Mouse (Mus musculus): Measurements from ENCODE around the gene Gm3404. TPM values are rescaled to one million over a fixed set of nuclear protein-coding genes. Genes with fewer than 3 reads are reported as not detected.
A peak's percentile ranks its signal among the peaks of the same experiment; 100 is the strongest.
"Not testable (repeated sequence)": the region's sequence is repeated elsewhere in the genome, so short reads cannot be mapped to it uniquely, and the experiment has no call there.

Gene Gm3404
- not detected in 2 replicates for polyA plus RNA-seq (2015; fragmentation: Nextera tagmentation; extraction: Ambion mirVana)

DNA sequence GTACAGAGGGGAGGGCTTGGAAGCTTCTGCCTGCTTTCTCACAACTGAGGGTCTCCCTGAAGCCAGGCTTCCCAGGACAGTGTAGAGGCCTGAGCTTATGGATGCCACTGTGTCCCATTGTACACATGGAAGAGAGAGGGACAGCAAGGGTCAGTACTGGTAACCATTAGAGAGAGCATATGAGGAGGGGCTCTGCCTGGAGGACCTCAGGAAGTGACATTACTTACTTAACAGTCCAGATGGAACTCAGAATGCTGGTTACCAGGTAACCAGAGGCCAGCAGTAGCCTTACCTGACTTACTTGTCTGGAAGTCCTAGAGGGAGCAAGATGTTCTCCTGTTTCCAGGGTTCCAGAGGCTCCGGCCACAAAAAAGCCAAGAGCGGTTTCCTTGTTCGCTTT is at the start of gene Gm3404:
Gene Gm3404, plus strand, starts transcription at position 301 of the 400 bp plus-strand sequence.
- not testable (repeated sequence) for H3K27ac ChIP-seq; H3K27me3 ChIP-seq (replicated peaks); H3K9me3 ChIP-seq; H3K4me2 ChIP-seq (replicated peaks); H3K36me3 ChIP-seq; H3K9ac ChIP-seq; H3K4me3 ChIP-seq (replicated peaks); H3K4me1 ChIP-seq (replicated peaks); ATAC-seq
- 93% methylated on average over 3 of the region's 3 CpGs for WGBS

DNA sequence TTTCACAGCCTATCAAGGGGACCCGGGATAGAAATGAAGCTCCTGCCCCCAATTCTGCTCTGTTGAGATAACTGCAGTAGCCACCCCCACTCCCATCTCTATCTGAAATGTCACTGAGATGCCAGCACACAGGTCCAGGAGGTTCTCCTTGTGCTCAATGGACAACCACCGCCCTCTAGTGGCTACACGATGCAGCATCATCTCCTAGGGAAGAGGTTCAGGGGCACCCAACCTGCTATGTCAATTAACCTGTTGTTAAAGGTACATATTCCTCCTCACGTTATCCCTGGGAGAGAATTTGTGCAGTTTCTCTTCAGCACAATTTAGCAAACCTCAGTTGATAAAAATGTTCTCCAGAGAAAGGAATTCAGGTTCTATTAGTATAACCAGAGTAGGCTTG is 46.0 kb upstream of the Gm3404 start:
- H3K36me3 ChIP-seq; H3K9ac ChIP-seq; H3K27me3 ChIP-seq (replicated peaks); H3K4me2 ChIP-seq (replicated peaks); H3K9me3 ChIP-seq; H3K27ac ChIP-seq; ATAC-seq; H3K4me1 ChIP-seq (replicated peaks); H3K4me3 ChIP-seq (replicated peaks): not testable (repeated sequence)
- WGBS, result 9% methylated on average over 4 of the region's 4 CpGs

DNA sequence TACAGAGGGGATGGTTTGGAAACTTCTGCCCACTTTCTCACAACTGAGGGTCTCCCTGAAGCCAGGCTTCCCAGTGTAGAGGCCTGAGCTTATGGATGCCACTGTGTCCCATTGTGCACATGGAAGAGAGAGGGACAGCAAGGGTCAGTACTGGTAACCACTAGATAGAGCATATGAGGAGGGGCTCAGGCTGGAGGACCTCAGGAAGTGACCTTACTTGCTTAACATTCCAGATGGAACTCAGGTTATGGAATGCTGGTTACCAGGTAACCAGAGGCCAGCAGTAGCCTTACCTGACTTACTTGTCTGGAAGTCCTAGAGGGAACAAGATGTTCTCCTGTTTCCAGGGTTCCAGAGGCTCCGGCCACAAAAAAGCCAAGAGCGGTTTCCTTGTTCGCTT is 43.9 kb upstream of the Gm3404 start, which contains the start of gene Gm6408:
Gene Gm6408, plus strand, starts transcription at position 301 of the 400 bp plus-strand sequence.
- H3K27me3 ChIP-seq (replicated peaks); H3K4me2 ChIP-seq (replicated peaks); H3K4me1 ChIP-seq (replicated peaks); ATAC-seq; H3K9ac ChIP-seq; H3K27ac ChIP-seq; H3K36me3 ChIP-seq; H3K4me3 ChIP-seq (replicated peaks); H3K9me3 ChIP-seq: not testable (repeated sequence)
- 95% methylated on average over 3 of the region's 3 CpGs for WGBS

DNA sequence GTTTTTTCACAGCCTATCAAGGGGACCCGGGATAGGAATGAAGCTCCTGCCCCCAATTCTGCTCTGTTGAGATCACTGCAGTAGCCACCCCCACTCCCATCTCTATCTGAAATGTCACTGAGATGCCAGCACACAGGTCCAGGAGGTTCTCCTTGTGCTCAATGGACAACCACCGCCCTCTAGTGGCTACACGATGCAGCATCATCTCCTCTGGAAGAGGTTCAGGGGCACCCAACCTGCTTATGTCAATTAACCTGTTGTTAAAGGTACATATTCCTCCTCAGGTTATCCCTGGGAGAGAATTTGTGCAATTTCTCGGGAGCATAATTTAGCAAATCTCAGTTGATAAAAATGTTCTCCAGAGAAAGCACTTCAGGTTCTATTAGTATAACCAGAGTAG is 36.6 kb upstream of the Gm3404 start:
- 14% methylated on average over 3 of the region's 4 CpGs for WGBS
- H3K27ac ChIP-seq; H3K4me2 ChIP-seq (replicated peaks); ATAC-seq; H3K9ac ChIP-seq; H3K36me3 ChIP-seq; H3K4me1 ChIP-seq (replicated peaks); H3K9me3 ChIP-seq; H3K4me3 ChIP-seq (replicated peaks); H3K27me3 ChIP-seq (replicated peaks): not testable (repeated sequence)

DNA sequence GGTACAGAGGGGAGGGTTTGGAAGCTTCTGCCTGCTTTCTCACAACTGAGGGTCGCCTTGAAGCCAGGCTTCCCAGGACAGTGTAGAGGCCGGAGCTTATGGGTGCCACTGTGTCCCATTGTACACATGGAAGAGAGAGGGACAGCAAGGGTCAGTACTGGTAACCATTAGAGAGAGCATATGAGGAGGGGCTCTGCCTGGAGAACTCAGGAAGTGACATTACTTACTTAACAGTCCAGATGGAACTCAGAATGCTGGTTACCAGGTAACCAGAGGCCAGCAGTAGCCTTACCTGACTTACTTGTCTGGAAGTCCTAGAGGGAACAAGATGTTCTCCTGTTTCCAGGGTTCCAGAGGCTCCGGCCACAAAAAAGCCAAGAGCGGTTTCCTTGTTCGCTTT is 34.5 kb upstream of the Gm3404 start, which contains the start of gene Gm6370:
Gene Gm6370, plus strand, starts transcription at position 301 of the 400 bp plus-strand sequence.
- no CpG with 5 or more reads among the region's 5 CpGs for WGBS
- not testable (repeated sequence) for H3K4me3 ChIP-seq (replicated peaks); H3K9me3 ChIP-seq; H3K36me3 ChIP-seq; ATAC-seq; H3K27ac ChIP-seq; H3K4me1 ChIP-seq (replicated peaks); H3K9ac ChIP-seq; H3K4me2 ChIP-seq (replicated peaks); H3K27me3 ChIP-seq (replicated peaks)

DNA sequence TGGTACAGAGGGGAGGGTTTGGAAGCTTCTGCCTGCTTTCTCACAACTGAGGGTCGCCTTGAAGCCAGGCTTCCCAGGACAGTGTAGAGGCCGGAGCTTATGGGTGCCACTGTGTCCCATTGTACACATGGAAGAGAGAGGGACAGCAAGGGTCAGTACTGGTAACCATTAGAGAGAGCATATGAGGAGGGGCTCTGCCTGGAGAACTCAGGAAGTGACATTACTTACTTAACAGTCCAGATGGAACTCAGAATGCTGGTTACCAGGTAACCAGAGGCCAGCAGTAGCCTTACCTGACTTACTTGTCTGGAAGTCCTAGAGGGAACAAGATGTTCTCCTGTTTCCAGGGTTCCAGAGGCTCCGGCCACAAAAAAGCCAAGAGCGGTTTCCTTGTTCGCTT is 23.5 kb upstream of the Gm3404 start, which contains the start of gene 4930449I24Rik:
Gene 4930449I24Rik, plus strand, starts transcription at position 301 of the 400 bp plus-strand sequence.
- ATAC-seq; H3K4me1 ChIP-seq (replicated peaks); H3K9me3 ChIP-seq; H3K27me3 ChIP-seq (replicated peaks); H3K9ac ChIP-seq; H3K27ac ChIP-seq; H3K4me2 ChIP-seq (replicated peaks); H3K4me3 ChIP-seq (replicated peaks); H3K36me3 ChIP-seq: not testable (repeated sequence)
- WGBS, result no CpG with 5 or more reads among the region's 5 CpGs

DNA sequence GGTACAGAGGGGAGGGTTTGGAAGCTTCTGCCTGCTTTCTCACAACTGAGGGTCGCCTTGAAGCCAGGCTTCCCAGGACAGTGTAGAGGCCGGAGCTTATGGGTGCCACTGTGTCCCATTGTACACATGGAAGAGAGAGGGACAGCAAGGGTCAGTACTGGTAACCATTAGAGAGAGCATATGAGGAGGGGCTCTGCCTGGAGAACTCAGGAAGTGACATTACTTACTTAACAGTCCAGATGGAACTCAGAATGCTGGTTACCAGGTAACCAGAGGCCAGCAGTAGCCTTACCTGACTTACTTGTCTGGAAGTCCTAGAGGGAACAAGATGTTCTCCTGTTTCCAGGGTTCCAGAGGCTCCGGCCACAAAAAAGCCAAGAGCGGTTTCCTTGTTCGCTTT is 11.8 kb upstream of the Gm3404 start, which contains the start of gene Gm3402:
Gene Gm3402, plus strand, starts transcription at position 301 of the 400 bp plus-strand sequence.
- ATAC-seq; H3K36me3 ChIP-seq; H3K4me3 ChIP-seq (replicated peaks); H3K9me3 ChIP-seq; H3K4me1 ChIP-seq (replicated peaks); H3K27ac ChIP-seq; H3K4me2 ChIP-seq (replicated peaks); H3K9ac ChIP-seq; H3K27me3 ChIP-seq (replicated peaks): not testable (repeated sequence)
- 90% methylated on average over 2 of the region's 5 CpGs for WGBS

DNA sequence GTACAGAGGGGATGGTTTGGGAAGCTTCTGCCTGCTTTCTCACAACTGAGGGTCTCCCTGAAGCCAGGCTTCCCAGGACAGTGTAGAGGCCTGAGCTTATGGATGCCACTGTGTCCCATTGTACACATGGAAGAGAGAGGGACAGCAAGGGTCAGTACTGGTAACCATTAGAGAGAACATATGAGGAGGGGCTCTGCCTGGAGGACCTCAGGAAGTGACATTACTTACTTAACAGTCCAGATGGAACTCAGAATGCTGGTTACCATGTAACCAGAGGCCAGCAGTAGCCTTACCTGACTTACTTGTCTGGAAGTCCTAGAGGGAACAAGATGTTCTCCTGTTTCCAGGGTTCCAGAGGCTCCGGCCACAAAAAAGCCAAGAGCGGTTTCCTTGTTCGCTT is 11.7 kb downstream of the Gm3404 start, which contains the start of gene Gm3409:
Gene Gm3409, plus strand, starts transcription at position 301 of the 400 bp plus-strand sequence.
- H3K4me1 ChIP-seq (replicated peaks); H3K9ac ChIP-seq; ATAC-seq; H3K27me3 ChIP-seq (replicated peaks); H3K36me3 ChIP-seq; H3K4me2 ChIP-seq (replicated peaks); H3K9me3 ChIP-seq; H3K27ac ChIP-seq; H3K4me3 ChIP-seq (replicated peaks): not testable (repeated sequence)
- WGBS, result 95% methylated on average over 3 of the region's 3 CpGs

DNA sequence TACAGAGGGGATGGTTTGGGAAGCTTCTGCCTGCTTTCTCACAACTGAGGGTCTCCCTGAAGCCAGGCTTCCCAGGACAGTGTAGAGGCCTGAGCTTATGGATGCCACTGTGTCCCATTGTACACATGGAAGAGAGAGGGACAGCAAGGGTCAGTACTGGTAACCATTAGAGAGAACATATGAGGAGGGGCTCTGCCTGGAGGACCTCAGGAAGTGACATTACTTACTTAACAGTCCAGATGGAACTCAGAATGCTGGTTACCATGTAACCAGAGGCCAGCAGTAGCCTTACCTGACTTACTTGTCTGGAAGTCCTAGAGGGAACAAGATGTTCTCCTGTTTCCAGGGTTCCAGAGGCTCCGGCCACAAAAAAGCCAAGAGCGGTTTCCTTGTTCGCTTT is 30.2 kb downstream of the Gm3404 start, which contains the start of gene Gm3415:
Gene Gm3415, plus strand, starts transcription at position 301 of the 400 bp plus-strand sequence.
- not testable (repeated sequence) for H3K4me2 ChIP-seq (replicated peaks); H3K9ac ChIP-seq; H3K4me3 ChIP-seq (replicated peaks); H3K27ac ChIP-seq; H3K27me3 ChIP-seq (replicated peaks); ATAC-seq; H3K4me1 ChIP-seq (replicated peaks); H3K9me3 ChIP-seq; H3K36me3 ChIP-seq
- WGBS, result no CpG with 5 or more reads among the region's 3 CpGs

DNA sequence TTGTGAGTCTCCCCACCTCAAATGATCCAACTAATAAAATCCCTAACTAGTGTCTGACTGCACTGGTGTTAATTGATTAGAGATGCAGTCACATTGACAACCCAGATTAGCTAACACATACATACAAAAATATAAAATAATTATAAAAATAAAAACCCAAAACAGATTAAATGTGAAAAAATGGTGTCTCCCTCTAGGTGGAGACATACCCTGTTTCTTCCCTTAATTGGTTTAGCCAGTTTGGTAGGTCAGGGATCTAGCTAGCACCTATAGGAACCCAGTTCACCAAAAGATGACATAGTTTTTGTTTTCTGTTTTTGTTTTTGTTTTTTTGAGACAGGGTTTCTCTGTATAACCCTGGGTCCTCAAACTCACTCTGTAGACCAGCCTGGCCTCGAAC is 38.7 kb downstream of the Gm3404 start:
- Histone ChIP-seq H3K4me1 (replicated peaks) (no peaks in the 10 kb centered on the region), H3K4me2 (replicated peaks) (no peak overlapping the region), H3K36me3 (no peaks in the 10 kb centered on the region), H3K9me3 (no peaks in the 10 kb centered on the region), H3K4me3 (replicated peaks) (no peak overlapping the region), H3K9ac (no peak overlapping the region), H3K27me3 (replicated peaks) (no peaks in the 10 kb centered on the region), H3K27ac (no peak overlapping the region)
- 81% methylated on average over 1 of the region's 1 CpGs for WGBS
- ATAC-seq, result no peak

DNA sequence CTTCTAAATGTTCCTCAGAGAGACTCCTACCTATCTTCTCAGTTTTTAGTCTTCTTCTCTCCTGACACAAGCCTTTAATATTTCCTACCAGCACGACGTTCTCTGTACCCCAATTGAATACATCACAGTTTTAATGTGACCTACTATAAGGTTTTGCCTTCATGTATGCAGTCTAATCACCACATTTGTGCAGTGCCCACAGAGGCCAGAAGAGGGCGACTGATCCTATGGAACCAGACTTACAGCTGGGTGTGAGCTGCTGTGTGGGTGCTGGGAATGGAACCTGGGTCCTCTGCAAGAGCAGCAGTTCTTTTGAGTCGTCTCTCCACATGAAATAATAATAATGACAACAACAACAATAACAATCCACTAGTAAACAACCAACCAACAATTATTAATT is 41.5 kb downstream of the Gm3404 start:
- Histone ChIP-seq H3K4me3 (replicated peaks) (no peak overlapping the region), H3K27ac (no peak overlapping the region), H3K36me3 (no peaks in the 10 kb centered on the region), H3K9me3 (no peaks in the 10 kb centered on the region), H3K27me3 (replicated peaks) (no peaks in the 10 kb centered on the region), H3K4me2 (replicated peaks) (no peak overlapping the region), H3K4me1 (replicated peaks) (no peaks in the 10 kb centered on the region), H3K9ac (no peak overlapping the region)
- 62% methylated on average over 4 of the region's 4 CpGs for WGBS
- no peak for ATAC-seq

DNA sequence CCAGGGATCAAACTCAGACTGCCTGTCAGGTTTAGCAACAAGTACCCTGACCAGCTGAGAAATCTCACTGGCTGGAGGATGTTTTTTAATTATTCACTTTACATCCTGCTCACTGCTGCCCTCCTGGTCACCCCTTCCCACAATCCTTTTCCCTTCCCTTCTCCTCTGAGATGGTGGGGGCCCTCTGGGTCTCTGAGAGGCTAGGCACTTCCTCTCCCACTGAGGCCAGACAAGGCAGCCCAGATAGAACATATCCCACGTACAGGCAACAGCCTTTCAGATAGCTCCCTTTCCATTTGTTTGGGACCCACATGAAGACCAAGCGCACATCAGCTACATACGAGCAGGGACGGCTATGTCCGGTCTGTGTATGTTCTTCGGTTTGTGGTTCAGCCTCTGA is 44.6 kb downstream of the Gm3404 start:
- H3K27ac ChIP-seq; H3K36me3 ChIP-seq; H3K9ac ChIP-seq; H3K4me2 ChIP-seq (replicated peaks); ATAC-seq; H3K4me3 ChIP-seq (replicated peaks); H3K9me3 ChIP-seq; H3K4me1 ChIP-seq (replicated peaks); H3K27me3 ChIP-seq (replicated peaks): not testable (repeated sequence)
- 79% methylated on average over 6 of the region's 6 CpGs for WGBS

DNA sequence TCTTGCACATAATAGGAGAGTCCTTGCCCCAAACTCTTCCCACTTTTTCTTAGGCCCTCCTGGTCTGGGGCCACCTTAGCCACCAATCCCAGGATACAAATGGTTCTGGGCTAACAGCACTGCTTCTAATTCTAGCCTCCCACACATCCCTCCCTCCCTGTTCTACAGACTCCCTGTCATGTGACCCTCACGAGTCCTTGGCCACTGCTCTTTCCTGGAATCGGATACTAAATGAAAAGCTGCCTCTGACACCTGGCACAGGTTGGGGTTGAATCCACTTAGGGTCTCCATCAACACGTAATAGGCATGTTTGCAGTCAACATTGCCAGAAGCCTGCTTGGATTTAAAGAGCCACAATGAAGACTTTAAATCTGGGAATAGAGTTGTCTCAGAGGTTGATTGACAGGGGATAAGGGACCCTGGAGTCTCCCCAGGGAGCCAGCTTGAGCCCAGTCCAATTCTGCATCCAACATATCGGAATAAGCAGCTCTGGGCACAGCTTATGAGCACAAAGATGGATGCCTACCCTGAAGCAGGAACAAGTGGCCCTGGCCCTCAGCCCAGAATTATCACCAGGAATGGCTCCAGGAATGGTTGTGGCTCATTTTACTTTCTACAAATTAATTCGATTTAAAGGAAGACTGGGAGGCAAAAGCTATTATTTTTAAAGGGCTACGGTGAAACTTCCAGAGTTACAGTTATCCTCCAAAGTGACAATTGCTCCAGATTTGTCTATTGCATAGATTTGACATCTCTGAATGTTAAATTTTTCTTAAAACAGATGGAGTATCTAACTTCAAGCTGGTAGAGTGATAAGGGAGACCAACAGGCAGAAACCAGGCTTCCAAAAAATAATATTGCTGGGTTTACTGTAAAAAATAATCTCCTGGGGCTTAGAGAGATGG is 46.5 kb downstream of the Gm3404 start:
- not testable (repeated sequence) for H3K4me3 ChIP-seq (replicated peaks); H3K27ac ChIP-seq; H3K36me3 ChIP-seq; H3K9me3 ChIP-seq; H3K9ac ChIP-seq; H3K4me1 ChIP-seq (replicated peaks); H3K27me3 ChIP-seq (replicated peaks); H3K4me2 ChIP-seq (replicated peaks)
- ATAC-seq, result 0 out of 2 replicates have a peak, but pooled peaks have one; percentile 23
- WGBS, result 65% methylated on average over 6 of the region's 6 CpGs

Measured in intestine, embryonic 15.5 days (tissue).